Comparison of ENCODE assay signal across 22 mouse cellular contexts in the genomic region with DNA sequence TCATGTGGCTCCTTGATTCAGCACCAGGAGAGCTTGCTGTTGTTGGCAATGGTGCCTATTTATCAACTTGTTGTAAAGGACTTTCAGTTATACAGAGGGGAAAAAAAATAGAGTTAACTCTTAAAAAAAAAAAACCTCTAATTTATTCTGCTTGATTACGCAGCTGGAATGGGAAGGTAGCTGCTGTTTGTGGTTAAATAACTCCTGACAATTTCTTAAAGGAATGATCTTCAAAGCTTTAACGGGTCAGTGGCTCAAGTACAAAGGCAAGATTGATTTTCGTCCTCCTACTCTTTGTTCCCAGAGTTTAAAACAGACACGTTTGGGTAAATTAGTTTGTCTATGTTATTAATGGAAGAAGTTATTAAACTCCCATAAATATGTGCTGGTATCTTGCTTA.
DNase-seq lines count a peak whose midpoint lies in the region; ATAC-seq and TF ChIP-seq lines count a peak whose summit lies in the region.
"Had no signal": no experiment of that assay in that cellular context is flagged by ENCODE, and none has a peak within 500 bp of the region (broad histone marks: within the 10 kb centered on the region; RNA-seq: fewer than 3 reads in every experiment).

No protein-coding gene starts in this region.

- peak; percentile 70 for ATAC-seq in Patski
- no peak for ATAC-seq in kidney, embryonic 16.5 days (ENCODE audit: low FRiP score, low TSS enrichment)
- no peak for ATAC-seq in hindbrain, embryonic 16.5 days
- ATAC-seq: forebrain, embryonic 14.5 days had no signal

- H3K27ac ChIP-seq in kidney, adult 2 months (ENCODE audit: insufficient read depth, low read depth, low read length), result peak overlapping the region; percentile 62
- H3K27ac ChIP-seq in kidney, embryonic 16.5 days (ENCODE audit: low read length), result peak overlapping the region; percentile 92
- H3K27ac ChIP-seq in hindbrain, embryonic 16.5 days (ENCODE audit: low read depth, low read length), result no peak overlapping the region
- H3K27ac ChIP-seq: embryonic facial prominence, embryonic 15.5 days; forebrain, embryonic 10.5 days; gastrocnemius, adult 2 months; heart, embryonic 10.5 days; hindbrain, embryonic 12.5 days had no signal

- H3K9me3 ChIP-seq in kidney, embryonic 16.5 days (ENCODE audit: low read length), result no peaks in the 10 kb centered on the region
- H3K9me3 ChIP-seq in hindbrain, embryonic 16.5 days (ENCODE audit: control insufficient read depth, low read length), result no peaks in the 10 kb centered on the region
- H3K9me3 ChIP-seq: embryonic facial prominence, embryonic 15.5 days; forebrain, embryonic 10.5 days; heart, embryonic 10.5 days; hindbrain, embryonic 12.5 days had no signal

- no peak overlapping the region for H3K4me3 ChIP-seq in kidney, adult 2 months (ENCODE audit: insufficient read depth, low read depth, low read length)
- H3K4me3 ChIP-seq in kidney, embryonic 16.5 days (ENCODE audit: low read length), result no peak overlapping the region
- no peak overlapping the region for H3K4me3 ChIP-seq in hindbrain, embryonic 16.5 days (ENCODE audit: low read length)
- H3K4me3 ChIP-seq: embryonic facial prominence, embryonic 15.5 days; erythroblast, embryonic 14.5 days; forebrain, embryonic 10.5 days; gastrocnemius, adult 2 months; heart, embryonic 10.5 days; hindbrain, embryonic 12.5 days had no signal

- in situ Hi-C loops in Patski (cut with MboI; ENCODE audit: low pct_unique_long_range_greater_than_20kb), result no loop called here

- no peak for TF ChIP-seq POLR2A in kidney, adult 2 months (IDR thresholded peaks at IDR 0.05; ENCODE audit: low read depth, low read length)

- peaks cover 26% of the 10 kb centered on the region; the same call in 1 of the 2 replicates for H3K4me1 ChIP-seq in kidney, adult 2 months (ENCODE audit: control insufficient read depth, insufficient read depth, low read length)
- H3K4me1 ChIP-seq in kidney, embryonic 16.5 days (ENCODE audit: insufficient read depth, low read length), result peaks cover 45% of the 10 kb centered on the region
- H3K4me1 ChIP-seq in hindbrain, embryonic 16.5 days (ENCODE audit: control insufficient read depth, insufficient read depth, low read depth, low read length), result peaks cover 5% of the 10 kb centered on the region
- H3K4me1 ChIP-seq: embryonic facial prominence, embryonic 15.5 days had no signal

- POLR2A ChIA-PET in Patski (lab: Charles Lee), result interaction anchor here (0.6 kb wide), 1 partner anchor 47 kb away, joined by 3 read pairs; no protein-coding TSS in a partner anchor

- H3K36me3 ChIP-seq in kidney, adult 2 months (ENCODE audit: control insufficient read depth, insufficient read depth, low read length), result no peaks in the 10 kb centered on the region
- H3K36me3 ChIP-seq in kidney, embryonic 16.5 days (ENCODE audit: insufficient read depth, low read length), result no peaks in the 10 kb centered on the region
- H3K36me3 ChIP-seq in hindbrain, embryonic 16.5 days (ENCODE audit: control insufficient read depth, insufficient read depth, low read length), result no peaks in the 10 kb centered on the region
- H3K36me3 ChIP-seq: embryonic facial prominence, embryonic 15.5 days; forebrain, embryonic 10.5 days; heart, embryonic 10.5 days; hindbrain, embryonic 12.5 days had no signal

- WGBS in kidney, adult 2 months, result 22% methylated on average over 4 of the region's 4 CpGs
- WGBS in kidney, embryonic 16.5 days, result 14% methylated on average over 4 of the region's 4 CpGs
- WGBS in hindbrain, embryonic 16.5 days, result 31% methylated on average over 4 of the region's 4 CpGs

- TF ChIP-seq CTCF in kidney, adult 2 months (conservative IDR thresholded peaks at IDR 0.05; ENCODE audit: insufficient read depth, insufficient read length, low read depth, low read length), result no peak
- TF ChIP-seq CTCF in Patski (IDR thresholded peaks at IDR 0.05), result no peak

- no peaks in the 10 kb centered on the region for H3K27me3 ChIP-seq in kidney, adult 2 months (replicated peaks; ENCODE audit: control insufficient read depth, insufficient read depth, low read length)
- H3K27me3 ChIP-seq in Patski, result peaks cover 7% of the 10 kb centered on the region
- no peaks in the 10 kb centered on the region for H3K27me3 ChIP-seq in kidney, embryonic 16.5 days (ENCODE audit: insufficient read depth, low read length)
- 0 out of 2 replicates have a peak, but pooled peaks cover 3% of the 10 kb centered on the region for H3K27me3 ChIP-seq in hindbrain, embryonic 16.5 days (replicated peaks; ENCODE audit: control insufficient read depth, insufficient read depth, low read length)
- H3K27me3 ChIP-seq: embryonic facial prominence, embryonic 15.5 days; hindbrain, embryonic 12.5 days had no signal

- no peak overlapping the region for H3K9ac ChIP-seq in kidney, embryonic 16.5 days (replicated peaks; ENCODE audit: low read length)
- H3K9ac ChIP-seq in hindbrain, embryonic 16.5 days (ENCODE audit: low read depth, low read length), result no peak overlapping the region
- H3K9ac ChIP-seq: embryonic facial prominence, embryonic 15.5 days; hindbrain, embryonic 12.5 days had no signal

- CTCF ChIA-PET in Patski (lab: Charles Lee), result interaction anchor here (0.8 to 1.2 kb wide), 2 partner anchors 16 to 42 kb away, joined by 3 read pairs; no protein-coding TSS in a partner anchor

- peak overlapping the region; percentile 5; the same call in 1 of the 2 replicates for H3K4me2 ChIP-seq in kidney, embryonic 16.5 days (replicated peaks; ENCODE audit: low read depth, low read length)
- H3K4me2 ChIP-seq in hindbrain, embryonic 16.5 days (ENCODE audit: low read length), result no peak overlapping the region
- H3K4me2 ChIP-seq: embryonic facial prominence, embryonic 15.5 days; hindbrain, embryonic 12.5 days had no signal

- peak; percentile 75 for DNase-seq in kidney, adult 2 months
- no peak for DNase-seq in kidney, adult 11 months
- peak; percentile 51 for DNase-seq in Patski (ENCODE audit: low read depth, low spot score)
- DNase-seq in urinary bladder, postnatal 36 days (ENCODE audit: low spot score in 2 of 2), result no peak
- no peak for DNase-seq in left cerebral cortex, postnatal 4 days
- DNase-seq: adrenal gland, adult 8-10 months; adrenal gland, postnatal 36 days; cerebellum, adult 8-10 months; cerebellum, postnatal 14 days; embryo, embryonic 11 days; gastrocnemius, adult 2 months; gastrocnemius, postnatal 25 days; heart, postnatal 10 days; heart, postnatal 4 days had no signal

- intact Hi-C loops in left cerebral cortex, postnatal 4 days (cut with DNase I), result no loop called here

Comparison
In these comparisons a context has a peak if more than half of its experiments do, and no peak if none do; other contexts are left out.
1. DNase-seq: peak in kidney, adult 2 months (single experiment) and Patski (single experiment); none in kidney, adult 11 months (single experiment), urinary bladder, postnatal 36 days (0 of 2) and left cerebral cortex, postnatal 4 days (single experiment).